Mouse (Mus musculus): ENCODE measurements around the gene Kcnn3.

Kcnn3 gene

DNA sequence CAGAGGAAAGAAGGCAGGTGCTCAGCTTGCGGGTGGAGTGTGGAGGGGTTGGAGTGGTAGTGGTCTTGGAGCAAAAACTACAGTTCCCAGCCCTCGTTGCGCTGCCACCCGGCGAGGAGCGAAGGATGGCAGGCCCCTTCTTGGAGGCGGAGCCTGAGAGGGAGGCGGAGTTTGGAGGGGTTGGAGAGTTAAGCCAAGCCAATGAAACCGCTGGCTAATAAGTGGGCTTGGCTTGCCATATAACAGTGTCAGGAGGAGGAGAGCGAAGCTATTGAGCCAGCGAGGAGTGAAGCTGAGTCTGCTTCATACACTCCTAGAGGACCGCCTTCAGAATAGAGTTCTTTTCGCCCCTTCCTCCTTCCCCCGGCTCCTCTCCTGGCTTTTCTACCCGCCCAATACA, at the start of gene Kcnn3:
Gene Kcnn3 (plus strand): TSS at position 271 of the 400 bp plus-strand sequence.
- no peak for TF ChIP-seq GATA4 (IDR thresholded peaks at IDR 0.05; ENCODE audit: insufficient replicate concordance, low read length)

DNA sequence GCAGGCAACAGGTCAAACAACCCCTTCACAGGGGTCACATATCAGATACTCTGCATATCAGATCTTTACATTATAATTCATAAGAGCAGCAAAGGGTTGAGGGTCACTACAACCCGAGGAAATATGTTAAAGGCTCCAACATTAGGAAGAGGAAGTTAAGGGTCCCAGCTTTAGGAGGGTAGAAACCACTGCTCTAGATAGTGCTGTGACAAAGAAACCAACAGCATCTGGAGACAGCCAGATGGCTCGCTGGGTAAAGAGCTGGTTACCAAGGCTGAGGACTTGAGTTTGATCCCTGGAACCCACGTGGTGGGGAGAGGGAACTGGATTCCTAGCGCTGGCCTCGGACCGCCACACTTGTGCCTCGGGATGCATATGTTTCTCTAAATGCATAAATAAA, 47.7 kb upstream of the Kcnn3 start:
- no peak for TF ChIP-seq GATA4 (IDR thresholded peaks at IDR 0.05; ENCODE audit: insufficient replicate concordance, low read length)

DNA sequence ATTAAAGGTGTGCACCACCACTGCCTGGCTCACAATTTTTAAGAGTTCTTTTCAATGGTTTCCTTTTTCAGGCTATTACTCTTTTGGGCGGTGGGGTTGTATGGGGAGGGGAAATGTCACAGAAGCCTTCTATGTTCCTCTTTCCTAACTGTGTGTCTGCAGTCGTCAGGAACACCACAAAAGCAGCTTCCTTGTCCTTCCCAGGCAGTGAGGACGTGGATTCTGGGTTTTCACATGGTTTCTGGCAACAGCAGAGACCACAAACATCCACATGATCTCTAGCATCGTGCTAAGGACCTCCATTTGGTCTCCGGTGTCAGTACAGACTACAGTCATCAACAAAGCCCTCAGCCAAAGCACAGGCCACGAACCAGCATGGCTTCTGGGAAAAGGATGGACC, 46.1 kb upstream of the Kcnn3 start:
- no peak for TF ChIP-seq GATA4 (IDR thresholded peaks at IDR 0.05; ENCODE audit: insufficient replicate concordance, low read length)

DNA sequence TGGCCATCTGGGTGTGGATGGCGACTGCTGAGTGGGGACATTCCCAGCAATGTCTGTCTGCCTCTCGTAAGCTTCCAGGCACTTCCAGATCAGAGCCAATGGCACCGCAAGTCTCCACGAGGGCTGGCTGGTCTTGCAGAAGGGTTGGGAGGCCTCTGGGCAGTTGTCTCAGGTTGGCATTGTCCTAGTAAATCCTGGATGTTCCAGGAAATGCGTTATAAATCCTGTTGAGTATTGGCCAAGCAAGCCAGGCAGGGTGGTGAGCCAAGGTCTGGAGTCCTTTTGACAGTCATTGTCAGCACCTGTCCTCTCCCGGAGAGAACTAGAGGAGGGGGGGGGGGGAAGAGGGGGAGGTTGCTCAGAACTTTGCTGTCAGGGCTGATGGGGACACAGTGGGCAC, 40.9 kb upstream of the Kcnn3 start:
- no peak for TF ChIP-seq GATA4 (IDR thresholded peaks at IDR 0.05; ENCODE audit: insufficient replicate concordance, low read length)

DNA sequence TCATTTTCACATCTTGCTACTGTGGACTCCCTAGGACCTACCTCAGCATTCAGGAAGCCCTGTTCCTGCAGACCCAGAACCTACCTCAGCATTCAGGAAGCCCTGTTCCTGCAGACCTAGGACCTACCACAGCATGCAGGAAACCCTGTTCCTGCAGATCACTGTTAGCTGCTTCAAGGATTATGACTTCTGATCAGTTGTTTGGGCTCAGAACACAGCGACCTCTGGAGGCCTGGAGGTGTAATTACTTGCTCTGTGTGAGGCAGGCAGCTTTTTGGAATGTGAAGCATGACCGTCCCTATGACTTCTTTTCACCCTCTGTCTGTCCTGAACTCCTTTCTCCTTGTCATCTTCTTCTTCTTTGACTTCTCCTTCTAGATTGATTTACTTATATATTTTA, 38.5 kb upstream of the Kcnn3 start:
- TF ChIP-seq GATA4 (IDR thresholded peaks at IDR 0.05; ENCODE audit: insufficient replicate concordance, low read length): no peak

DNA sequence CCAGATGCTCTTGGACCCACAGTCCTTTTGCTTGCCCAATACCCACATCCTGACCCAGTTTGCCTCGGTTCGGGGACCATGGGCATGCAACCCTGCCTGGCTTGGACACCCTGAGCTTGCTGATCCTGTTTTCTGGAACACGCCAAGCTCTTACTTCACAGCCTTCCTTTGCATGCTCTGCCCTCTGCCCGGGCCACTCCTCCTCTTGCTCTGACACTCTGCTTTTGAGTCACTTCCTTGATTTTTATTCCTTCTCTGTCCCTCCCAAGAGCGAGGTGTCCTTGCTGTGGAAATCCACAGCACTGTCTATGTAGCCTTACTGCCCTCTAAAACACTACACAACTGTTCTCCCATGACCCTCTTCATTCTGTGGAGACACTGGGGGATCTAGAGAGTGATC, 37.7 kb upstream of the Kcnn3 start:
- TF ChIP-seq GATA4 (IDR thresholded peaks at IDR 0.05; ENCODE audit: insufficient replicate concordance, low read length): no peak

DNA sequence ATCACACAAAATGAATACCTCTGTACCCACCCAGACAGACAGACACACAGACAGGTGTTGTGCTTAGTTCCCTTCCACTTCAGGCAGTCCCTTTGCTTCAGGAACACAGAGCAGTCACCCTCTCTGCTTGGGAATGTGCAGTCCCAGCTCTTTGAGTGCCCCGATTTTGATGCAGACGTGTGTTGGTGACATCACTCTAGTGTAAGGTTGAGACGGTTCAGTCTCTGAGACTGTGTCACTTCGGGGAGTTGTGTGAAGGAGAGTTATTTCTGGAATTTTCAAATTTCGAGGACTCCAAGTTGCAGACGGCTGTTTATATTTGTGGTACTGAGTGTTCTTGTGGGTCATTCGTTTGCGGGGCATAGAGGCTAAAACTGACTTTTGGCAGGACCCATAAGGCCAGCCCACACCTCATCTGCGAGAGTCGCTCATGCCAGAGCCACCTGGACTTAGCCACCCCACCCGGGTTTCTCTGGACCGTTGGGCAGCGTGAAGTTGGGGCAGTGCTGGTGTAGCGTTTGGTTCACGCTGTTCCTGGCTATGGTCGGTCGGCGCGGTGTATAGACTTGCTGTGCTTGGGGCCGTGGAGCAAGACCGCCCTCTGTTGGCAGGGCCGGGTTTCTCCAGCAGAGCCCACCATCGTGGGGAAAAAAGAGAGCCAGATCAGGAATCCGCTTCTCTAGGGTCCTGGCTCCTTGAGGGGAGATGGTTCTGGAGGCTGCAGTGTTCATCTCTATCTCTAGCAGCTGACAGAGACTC, 35.0 kb upstream of the Kcnn3 start:
- no peak for TF ChIP-seq GATA4 (IDR thresholded peaks at IDR 0.05; ENCODE audit: insufficient replicate concordance, low read length)

DNA sequence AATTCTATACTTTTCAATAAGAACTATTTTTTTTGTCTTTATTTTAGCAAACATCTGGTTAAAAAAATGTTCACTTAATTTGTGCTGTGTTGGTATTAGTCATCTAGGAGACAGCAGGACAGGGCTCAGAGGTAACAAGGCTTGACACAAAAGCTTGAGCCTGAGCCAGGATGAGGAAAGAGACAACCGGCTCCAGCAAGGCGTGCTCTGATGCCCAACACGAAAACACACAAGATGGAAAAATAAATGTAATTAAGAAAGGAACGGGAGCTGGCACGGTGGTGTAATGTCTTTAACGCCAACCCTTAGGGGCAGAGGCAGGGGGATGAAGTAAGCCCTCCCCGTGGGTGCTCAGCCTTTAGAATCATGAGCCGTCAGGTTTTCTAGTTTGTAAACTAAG, 33.9 kb upstream of the Kcnn3 start:
- TF ChIP-seq GATA4 (IDR thresholded peaks at IDR 0.05; ENCODE audit: insufficient replicate concordance, low read length): no peak

DNA sequence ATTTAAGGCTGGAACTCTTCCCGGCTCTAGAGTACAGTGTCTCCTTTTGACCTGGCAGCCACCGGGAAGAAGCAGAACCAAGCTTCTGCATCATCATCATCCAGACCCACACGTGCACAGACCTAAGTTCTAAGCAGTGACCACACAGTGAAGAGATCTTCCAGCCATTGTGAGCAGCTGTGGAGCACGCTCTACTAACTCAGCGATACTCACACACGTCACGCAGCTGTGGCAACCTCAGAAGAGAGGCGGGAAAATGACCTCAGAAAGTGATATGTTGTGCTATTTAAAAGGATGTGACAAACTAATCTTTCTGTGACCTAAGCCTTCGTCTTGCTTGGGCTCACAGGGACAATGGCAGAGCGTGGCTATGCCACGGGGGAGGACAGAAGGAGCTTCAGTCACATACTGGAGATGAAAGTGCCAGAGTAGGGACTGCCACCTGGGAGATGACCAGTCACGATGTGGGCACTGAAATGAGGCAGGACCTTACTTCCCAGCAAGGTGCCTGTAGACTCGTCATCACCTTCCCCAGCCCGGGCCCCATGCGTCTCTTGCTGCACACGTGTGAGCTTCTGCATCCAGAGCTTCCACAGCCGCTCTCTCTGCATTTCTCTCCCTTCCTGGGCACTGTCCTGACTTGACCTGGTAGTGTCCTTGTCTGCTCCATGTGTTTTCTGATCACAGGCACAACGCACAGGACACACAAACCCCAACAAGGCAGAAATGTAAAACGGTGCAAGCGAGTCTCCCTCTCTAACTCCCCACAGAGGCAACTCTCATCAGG, 32.9 kb upstream of the Kcnn3 start:
- no peak for TF ChIP-seq GATA4 (IDR thresholded peaks at IDR 0.05; ENCODE audit: insufficient replicate concordance, low read length)

DNA sequence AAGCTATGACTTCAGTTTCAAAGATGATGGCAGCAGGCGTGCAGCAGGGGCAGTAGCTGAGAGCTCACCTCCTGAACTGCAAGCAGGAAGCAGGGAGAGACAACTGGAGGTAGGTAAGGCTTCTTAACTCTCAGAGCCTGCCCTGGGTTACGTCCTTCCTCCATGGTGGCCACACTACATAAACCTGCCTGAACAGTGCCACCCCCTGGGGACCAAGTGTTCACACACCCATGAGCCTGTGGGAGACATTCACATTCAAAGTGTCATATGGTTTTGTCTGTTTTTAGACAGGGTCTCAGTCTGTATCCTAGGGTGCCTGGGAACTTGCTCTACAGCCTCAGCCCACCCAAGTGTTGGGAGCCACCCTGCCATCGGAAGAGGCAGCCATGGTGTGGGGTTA, 29.2 kb upstream of the Kcnn3 start:
- no peak for TF ChIP-seq GATA4 (IDR thresholded peaks at IDR 0.05; ENCODE audit: insufficient replicate concordance, low read length)

DNA sequence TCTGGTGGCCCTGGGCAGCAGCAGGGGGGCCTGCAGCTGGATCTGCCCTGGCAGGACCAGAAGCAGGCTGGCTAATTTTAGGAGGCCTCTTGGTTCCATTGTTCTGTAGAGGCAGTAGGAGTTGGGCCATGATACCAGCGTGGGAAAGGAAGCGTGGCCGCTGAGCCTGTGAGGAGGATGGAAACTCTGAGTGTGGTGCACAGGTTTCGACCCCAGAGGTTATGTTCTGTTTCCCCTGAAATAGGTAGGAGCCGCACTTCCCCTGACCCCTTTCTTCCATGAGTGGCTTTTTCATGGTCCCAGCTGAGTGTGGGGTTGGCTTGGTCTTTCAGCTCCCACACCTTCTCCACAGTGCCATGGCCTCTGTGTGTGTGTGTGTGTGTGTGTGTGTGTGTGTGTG, 28.4 kb upstream of the Kcnn3 start:
- no peak for TF ChIP-seq GATA4 (IDR thresholded peaks at IDR 0.05; ENCODE audit: insufficient replicate concordance, low read length)

DNA sequence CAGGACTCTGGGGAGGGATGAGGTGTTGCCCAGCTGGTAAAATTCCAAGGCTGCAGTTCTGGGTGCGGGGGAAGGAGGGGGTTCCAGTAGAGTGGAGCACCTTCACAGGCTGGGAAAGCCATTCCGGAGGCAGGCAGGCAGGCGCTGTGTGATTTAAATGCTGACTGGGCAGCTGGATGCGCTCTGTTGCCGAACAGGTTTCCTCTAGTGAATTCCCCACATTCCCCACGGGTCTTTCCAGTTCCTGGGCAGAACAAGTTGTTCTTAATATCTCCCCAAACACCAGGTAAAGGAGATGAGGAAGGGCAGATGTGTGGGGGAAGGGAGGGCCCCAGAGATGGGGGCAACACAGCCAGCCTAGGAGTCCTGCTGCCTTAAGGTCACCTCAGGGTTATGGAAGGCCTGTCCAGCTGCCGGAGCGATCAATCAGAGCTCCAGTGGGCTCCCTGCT, 27.2 kb upstream of the Kcnn3 start:
- TF ChIP-seq GATA4 (IDR thresholded peaks at IDR 0.05; ENCODE audit: insufficient replicate concordance, low read length): no peak

DNA sequence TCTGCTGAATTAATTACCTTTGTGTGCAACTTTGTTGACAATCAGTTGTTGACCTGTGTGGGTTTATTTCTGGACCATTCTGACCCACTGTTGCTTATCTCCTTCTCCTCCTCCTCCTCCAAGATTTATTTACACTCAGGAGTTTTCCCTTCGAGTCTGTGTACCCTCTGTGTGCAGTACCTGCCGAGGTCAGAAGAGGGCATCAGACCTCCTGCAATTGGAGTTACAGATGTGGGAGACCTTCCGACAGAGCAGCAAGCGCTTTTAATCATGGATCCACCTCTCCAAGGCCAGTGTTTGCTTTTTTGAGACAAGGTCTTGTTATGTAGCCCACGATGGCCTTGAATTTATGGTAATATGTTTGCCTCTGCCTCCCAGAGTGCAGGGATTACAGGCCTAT, 25.3 kb upstream of the Kcnn3 start:
- no peak for TF ChIP-seq GATA4 (IDR thresholded peaks at IDR 0.05; ENCODE audit: insufficient replicate concordance, low read length)

DNA sequence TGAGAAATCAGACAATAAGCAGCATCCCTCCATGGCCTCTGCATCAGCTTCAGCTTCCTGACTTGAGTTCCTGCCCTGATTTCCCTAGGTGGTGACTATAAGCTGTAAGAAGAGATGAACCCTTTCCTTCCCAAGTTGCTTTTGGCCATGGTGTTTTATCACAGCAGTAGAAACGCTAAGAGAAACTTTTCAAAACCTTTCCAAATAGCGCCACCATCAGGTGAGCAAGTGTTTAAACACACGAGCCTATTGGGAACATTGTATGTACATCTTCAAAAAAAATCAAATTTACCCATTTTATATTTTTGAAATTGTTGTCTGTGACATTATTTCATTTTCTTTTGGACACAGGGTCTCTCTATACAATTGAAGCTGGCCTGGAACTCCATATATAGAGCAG, 23.6 kb upstream of the Kcnn3 start:
- TF ChIP-seq GATA4 (IDR thresholded peaks at IDR 0.05; ENCODE audit: insufficient replicate concordance, low read length): no peak

DNA sequence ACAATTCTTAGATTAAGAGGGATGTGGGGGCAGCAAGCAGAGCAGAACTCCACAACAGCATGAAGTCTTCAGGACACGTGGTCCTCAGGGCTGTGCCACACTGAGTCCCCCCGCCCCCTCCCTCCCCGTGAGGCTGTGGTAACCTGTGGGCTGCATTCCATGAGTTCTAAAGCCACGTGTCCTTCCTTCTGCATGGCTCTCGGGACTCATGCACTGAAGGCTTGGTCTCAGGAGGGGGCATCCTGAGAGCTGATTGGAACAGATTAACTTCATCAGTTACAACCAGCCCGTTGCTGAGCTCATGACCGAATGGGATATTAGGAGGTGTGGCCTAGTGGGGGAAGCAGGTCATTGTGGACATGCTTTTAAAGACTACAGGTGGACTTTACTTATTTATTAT, 20.3 kb upstream of the Kcnn3 start:
- no peak for TF ChIP-seq GATA4 (IDR thresholded peaks at IDR 0.05; ENCODE audit: insufficient replicate concordance, low read length)

DNA sequence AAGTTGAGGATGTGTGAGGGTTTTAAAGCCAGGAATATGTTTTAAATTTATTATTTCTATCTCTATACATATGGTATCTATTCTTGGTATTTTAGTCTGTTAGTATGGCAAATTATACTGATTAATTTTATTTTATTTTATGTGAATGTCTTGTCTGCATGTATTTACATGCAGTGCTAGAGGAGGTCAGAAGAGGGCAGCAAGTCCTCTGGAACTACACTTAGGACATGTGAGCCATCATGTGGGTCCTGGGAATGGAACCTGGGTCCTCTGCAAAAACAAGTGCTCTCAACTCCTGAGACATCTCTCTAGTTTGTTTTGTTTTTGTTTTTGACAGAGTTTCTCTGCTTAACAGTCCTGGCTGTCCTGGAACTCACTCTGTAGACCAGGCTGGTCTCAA, 18.5 kb upstream of the Kcnn3 start:
- TF ChIP-seq GATA4 (IDR thresholded peaks at IDR 0.05; ENCODE audit: insufficient replicate concordance, low read length): no peak
